ENCODE assay signal across 9 mouse cellular contexts in the genomic region with DNA sequence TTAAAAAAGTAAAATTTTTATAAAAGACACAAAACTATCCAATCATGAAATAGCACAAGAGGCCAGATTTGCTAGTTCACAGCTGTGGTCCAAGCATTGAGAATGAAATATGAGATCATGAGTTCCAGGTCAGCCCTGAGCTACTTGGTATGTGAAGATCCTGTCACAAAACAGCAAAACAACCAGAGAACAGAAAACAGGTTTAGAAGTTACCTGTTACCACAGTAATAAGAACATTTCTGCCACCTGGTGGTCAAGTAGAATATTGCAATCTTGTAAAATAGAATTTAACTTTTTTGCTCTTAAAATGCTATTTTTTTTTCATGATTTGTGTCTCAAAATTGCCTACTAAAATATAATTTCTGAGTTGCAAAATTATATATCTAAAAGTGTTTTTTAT.
DNase-seq lines count a peak whose midpoint lies in the region; ATAC-seq and TF ChIP-seq lines count a peak whose summit lies in the region.
"Had no signal": no experiment of that assay in that cellular context is flagged by ENCODE, and none has a peak within 500 bp of the region (broad histone marks: within the 10 kb centered on the region; RNA-seq: fewer than 3 reads in every experiment).

No protein-coding gene starts in this region.

- TF ChIP-seq CTCF in lung, postnatal 0 days (IDR thresholded peaks at IDR 0.05) = peak; percentile 63

- H3K4me3 ChIP-seq in embryonic facial prominence, embryonic 11.5 days (ENCODE audit: low read depth, low read length) = no peak overlapping the region
- H3K4me3 ChIP-seq in embryonic facial prominence, embryonic 10.5 days = no peak overlapping the region
- H3K4me3 ChIP-seq in lung, postnatal 0 days (ENCODE audit: low read depth, low read length) = no peak overlapping the region
- H3K4me3 ChIP-seq: neural tube, embryonic 13.5 days had no signal

- no peak for ATAC-seq in embryonic facial prominence, embryonic 11.5 days (replicated peaks; ENCODE audit: insufficient number of reproducible peaks, low FRiP score, low TSS enrichment, low read depth)
- ATAC-seq in lung, postnatal 0 days = no peak

- no peak overlapping the region for H3K4me2 ChIP-seq in embryonic facial prominence, embryonic 11.5 days (ENCODE audit: low read depth, low read length)
- no peak overlapping the region for H3K4me2 ChIP-seq in lung, postnatal 0 days (replicated peaks; ENCODE audit: low read depth, low read length)
- H3K4me2 ChIP-seq: neural tube, embryonic 13.5 days had no signal

- no peak for TF ChIP-seq EP300 in lung, postnatal 0 days (IDR thresholded peaks at IDR 0.05)

- DNase-seq in embryonic facial prominence, embryonic 11.5 days (ENCODE audit: low spot score) = peak; percentile 80
- DNase-seq in embryonic facial prominence, embryonic 10.5 days (ENCODE audit: low spot score) = no peak
- peak; percentile 59 for DNase-seq in lung, postnatal 0 days (ENCODE audit: low spot score)
- no peak for DNase-seq in lung, postnatal 4 days
- DNase-seq in fibroblast of lung, adult 2 months (ENCODE audit: low read depth) = peak; percentile 4
- DNase-seq in splenic B cell, adult 2 months (ENCODE audit: low read depth, low spot score) = peak; percentile 51
- DNase-seq in heart, postnatal 4 days = no peak
- no peak for DNase-seq in urinary bladder, adult 2 months (ENCODE audit: low spot score)

- H3K27me3 ChIP-seq in embryonic facial prominence, embryonic 11.5 days (ENCODE audit: control insufficient read depth, insufficient read depth, low read length) = no peaks in the 10 kb centered on the region
- H3K27me3 ChIP-seq in embryonic facial prominence, embryonic 10.5 days (replicated peaks; ENCODE audit: low read depth, poor library complexity, severe bottlenecking) = no peaks in the 10 kb centered on the region
- H3K27me3 ChIP-seq in lung, postnatal 0 days (replicated peaks; ENCODE audit: insufficient read depth, low read length) = no peaks in the 10 kb centered on the region
- no peaks in the 10 kb centered on the region for H3K27me3 ChIP-seq in splenic B cell, adult 2 months (ENCODE audit: control insufficient read depth, insufficient read depth, low read length, poor library complexity, severe bottlenecking)
- H3K27me3 ChIP-seq: neural tube, embryonic 13.5 days had no signal

- no peak overlapping the region for H3K27ac ChIP-seq in embryonic facial prominence, embryonic 11.5 days (replicated peaks; ENCODE audit: low read depth, low read length)
- no peak overlapping the region for H3K27ac ChIP-seq in embryonic facial prominence, embryonic 10.5 days (replicated peaks)
- no peak overlapping the region for H3K27ac ChIP-seq in lung, postnatal 0 days (ENCODE audit: low read length)
- H3K27ac ChIP-seq: neural tube, embryonic 13.5 days had no signal

- H3K9ac ChIP-seq in embryonic facial prominence, embryonic 11.5 days (replicated peaks; ENCODE audit: low read length) = no peak overlapping the region
- no peak overlapping the region for H3K9ac ChIP-seq in lung, postnatal 0 days (replicated peaks; ENCODE audit: low read depth)
- H3K9ac ChIP-seq: neural tube, embryonic 13.5 days had no signal

- H3K36me3 ChIP-seq in embryonic facial prominence, embryonic 11.5 days (replicated peaks; ENCODE audit: control insufficient read depth, insufficient read depth, low read depth, low read length) = no peaks in the 10 kb centered on the region
- no peaks in the 10 kb centered on the region for H3K36me3 ChIP-seq in embryonic facial prominence, embryonic 10.5 days (replicated peaks)
- H3K36me3 ChIP-seq in lung, postnatal 0 days (ENCODE audit: insufficient read depth, low read length) = no peaks in the 10 kb centered on the region
- no peaks in the 10 kb centered on the region for H3K36me3 ChIP-seq in splenic B cell, adult 2 months (ENCODE audit: control insufficient read depth, insufficient read depth, low read length, poor library complexity, severe bottlenecking)
- H3K36me3 ChIP-seq: neural tube, embryonic 13.5 days had no signal

- H3K4me1 ChIP-seq in embryonic facial prominence, embryonic 11.5 days (ENCODE audit: control insufficient read depth, insufficient read depth, low read length) = no peaks in the 10 kb centered on the region
- H3K4me1 ChIP-seq in embryonic facial prominence, embryonic 10.5 days = no peaks in the 10 kb centered on the region
- H3K4me1 ChIP-seq in lung, postnatal 0 days (ENCODE audit: insufficient read depth, low read depth, low read length) = no peaks in the 10 kb centered on the region
- H3K4me1 ChIP-seq: neural tube, embryonic 13.5 days had no signal

- no peaks in the 10 kb centered on the region for H3K9me3 ChIP-seq in embryonic facial prominence, embryonic 11.5 days (replicated peaks; ENCODE audit: control insufficient read depth, low read length)
- no peaks in the 10 kb centered on the region for H3K9me3 ChIP-seq in embryonic facial prominence, embryonic 10.5 days
- H3K9me3 ChIP-seq in lung, postnatal 0 days (ENCODE audit: low read length) = no peaks in the 10 kb centered on the region
- H3K9me3 ChIP-seq: neural tube, embryonic 13.5 days had no signal

Comparison
In these comparisons a context has a peak if more than half of its experiments do, and no peak if none do; other contexts are left out.
1. DNase-seq: peak in embryonic facial prominence, embryonic 11.5 days (single experiment), lung, postnatal 0 days (single experiment), fibroblast of lung, adult 2 months (single experiment) and splenic B cell, adult 2 months (single experiment); none in embryonic facial prominence, embryonic 10.5 days (single experiment), lung, postnatal 4 days (0 of 2), heart, postnatal 4 days (single experiment) and urinary bladder, adult 2 months (single experiment).